Mouse (Mus musculus) stomach, postnatal 0 days (tissue): ENCODE measurements around the gene Plekhg2. TPM values are rescaled to one million over a fixed set of nuclear protein-coding genes. Genes with fewer than 3 reads are reported as not detected.

Source experiments
- ATAC-seq: fragments of 200-750 bp; cut with Nextera tagmentation; 2 replicates; pipeline ENCODE4 v1.8.0; 2017; ENCODE audit not compliant: low FRiP score, low TSS enrichment
- DNase-seq: peaks from one replicate; pipeline ENCODE4 v3.0.0-alpha.2; 2016; ENCODE audit warnings: low spot score
- H3K27ac ChIP-seq: fragments of 300-500 bp; sonication (generic); replicated peaks from 2 replicates; pipeline ENCODE4 v1.5.1; 2014; ENCODE audit warnings: mild to moderate bottlenecking, control low read depth
- H3K27me3 ChIP-seq: fragments of 300-500 bp; sonication (generic); 2 replicates; pipeline ENCODE4 v1.6.1; 2014; ENCODE audit warnings: low read length; ENCODE audit not compliant: control insufficient read depth, insufficient read depth
- H3K36me3 ChIP-seq: fragments of 300-500 bp; sonication (generic); 2 replicates; pipeline ENCODE4 v1.6.1; 2014; ENCODE audit warnings: low read length, mixed read lengths; ENCODE audit not compliant: control insufficient read depth, insufficient read depth
- H3K4me1 ChIP-seq: fragments of 300-500 bp; sonication (generic); replicated peaks from 2 replicates; pipeline ENCODE4 v1.6.1; 2014; ENCODE audit warnings: antibody characterized with exemption; ENCODE audit not compliant: control insufficient read depth, insufficient read depth
- H3K4me2 ChIP-seq: fragments of 300-500 bp; sonication (generic); replicated peaks from 2 replicates; pipeline ENCODE4 v1.6.1; 2014; ENCODE audit warnings: low read depth, mild to moderate bottlenecking, control low read depth, moderate library complexity
- H3K4me3 ChIP-seq: fragments of 300-500 bp; sonication (generic); 2 replicates; pipeline ENCODE4 v1.5.1; 2014; ENCODE audit warnings: low read depth, low read length, control low read depth
- H3K9ac ChIP-seq: fragments of 300-500 bp; sonication (generic); 2 replicates; pipeline ENCODE4 v1.6.1; 2014; ENCODE audit warnings: mild to moderate bottlenecking, low read length, control low read depth, mixed read lengths
- H3K9me3 ChIP-seq: fragments of 300-500 bp; sonication (generic); 2 replicates; pipeline ENCODE4 v1.6.1; 2016; ENCODE audit warnings: low read length; ENCODE audit not compliant: control insufficient read depth
- CTCF ChIP-seq: IDR thresholded peaks from 2 replicates; pipeline ENCODE4 v1.5.1; 2016; ENCODE audit warnings: antibody characterized with exemption, low read depth, mild to moderate bottlenecking, moderate library complexity
- EP300 ChIP-seq: optimal IDR thresholded peaks from 2 replicates; pipeline ENCODE3; 2016; ENCODE audit warnings: antibody characterized with exemption
- WGBS: fragments of 180-500 bp; shearing (Covaris S2); extraction: QIAGEN DNeasy Blood & Tissue Kit; methylation state at CpG from one replicate; pipeline ENCODE4 v1.1.7; 2014; 5-methylcytosine and 5-hydroxymethylcytosine counted together
- polyA plus RNA-seq: library from polyadenylated mRNA; unstranded; fragments of >200 nt; fragmentation: Nextera tagmentation; extraction: Ambion mirVana; gene quantifications from 2 replicates; pipeline ENCODE4 v1.2.1, GENCODE M21; 2015

The Plekhg2 gene
- polyA plus RNA-seq, 1 experiment from 2014 or later, result 13.4 TPM

GRCm38 (mm10) chr7:28339213-28339917, 33.0 kb downstream of the Plekhg2 start:
- no peaks in the 10 kb centered on the region for H3K27me3 ChIP-seq
- peak overlapping the region; percentile 98; the same call in 1 of the 2 replicates for H3K9ac ChIP-seq
- H3K9me3 ChIP-seq, result no peaks in the 10 kb centered on the region
- TF ChIP-seq CTCF (peak; percentile 52), EP300 (no peak)
- ATAC-seq, result no peak
- no peaks in the 10 kb centered on the region for H3K4me1 ChIP-seq
- DNase-seq, result peak; percentile 57
- H3K4me3 ChIP-seq, result peak overlapping the region; percentile 88
- H3K36me3 ChIP-seq, result no peaks in the 10 kb centered on the region
- 66% methylated on average over 19 of the region's 19 CpGs for WGBS
- H3K4me2 ChIP-seq, result peak overlapping the region; percentile 49
- H3K27ac ChIP-seq, result peak overlapping the region; percentile 87

GRCm38 (mm10) chr7:28338108-28338998, 34.0 kb downstream of the Plekhg2 start, which contains the start of gene Supt5:
Gene Supt5, minus strand, starts transcription at chr7:28338746.
- no peaks in the 10 kb centered on the region for H3K9me3 ChIP-seq
- H3K4me3 ChIP-seq, result peak within 1 kb of the TSS; percentile 88
- H3K4me1 ChIP-seq, result no peaks in the 10 kb centered on the region
- H3K9ac ChIP-seq, result peak within 1 kb of the TSS; percentile 98
- no peaks in the 10 kb centered on the region for H3K36me3 ChIP-seq
- WGBS, result under 1% methylated on average over 77 of the region's 77 CpGs
- TF ChIP-seq EP300 (peak; percentile 100), CTCF (no peak)
- H3K4me2 ChIP-seq, result peak within 1 kb of the TSS; percentile 77
- peak; percentile 99 for ATAC-seq
- H3K27ac ChIP-seq, result peak within 1 kb of the TSS; percentile 87
- H3K27me3 ChIP-seq, result no peaks in the 10 kb centered on the region
- DNase-seq, result peak; percentile 97

- no peak for TF ChIP-seq EP300
- TF ChIP-seq CTCF, result no peak
- DNase-seq (no peak), ATAC-seq (no peak)
Measured at GRCm38 (mm10) chr7:28335471-28335870, 36.9 kb downstream of the Plekhg2 start.

GRCm38 (mm10) chr7:28334534-28334933, 37.9 kb downstream of the Plekhg2 start:
- H3K36me3 ChIP-seq, result peaks cover 9% of the 10 kb centered on the region
- no peaks in the 10 kb centered on the region for H3K4me1 ChIP-seq
- no peaks in the 10 kb centered on the region for H3K9me3 ChIP-seq
- ATAC-seq (no peak), DNase-seq (no peak)
- no peak overlapping the region for H3K4me3 ChIP-seq
- no peak overlapping the region for H3K4me2 ChIP-seq
- H3K27ac ChIP-seq, result no peak overlapping the region
- no peak overlapping the region for H3K9ac ChIP-seq
- no peaks in the 10 kb centered on the region for H3K27me3 ChIP-seq
- WGBS, result 76% methylated on average over 4 of the region's 4 CpGs
- TF ChIP-seq CTCF, result no peak
- TF ChIP-seq EP300, result no peak

More at GRCm38 (mm10) chr7:28335471-28335870, 36.9 kb downstream of the Plekhg2 start:
- no peaks in the 10 kb centered on the region for H3K27me3 ChIP-seq
- no peak overlapping the region for H3K4me2 ChIP-seq
- no peak overlapping the region for H3K4me3 ChIP-seq
- WGBS, result 97% methylated on average over 2 of the region's 2 CpGs
- no peak overlapping the region for H3K27ac ChIP-seq
- no peaks in the 10 kb centered on the region for H3K4me1 ChIP-seq
- no peak overlapping the region for H3K9ac ChIP-seq
- 0 out of 2 replicates have a peak, but pooled peaks cover 4% of the 10 kb centered on the region for H3K36me3 ChIP-seq
- no peaks in the 10 kb centered on the region for H3K9me3 ChIP-seq

- 100% methylated on average over 2 of the region's 2 CpGs for WGBS
- ATAC-seq (no peak), DNase-seq (no peak)
- Histone ChIP-seq H3K27me3 (no peaks in the 10 kb centered on the region), H3K9ac (no peak overlapping the region), H3K4me3 (no peak overlapping the region), H3K27ac (no peak overlapping the region), H3K36me3 (peaks cover 36% of the 10 kb centered on the region), H3K4me2 (no peak overlapping the region), H3K4me1 (no peaks in the 10 kb centered on the region), H3K9me3 (no peaks in the 10 kb centered on the region)
- TF ChIP-seq CTCF (no peak), EP300 (no peak)
Measured at GRCm38 (mm10) chr7:28328260-28328659, 44.1 kb downstream of the Plekhg2 start.
